Mouse (Mus musculus) gastrocnemius, postnatal 25 days (tissue): ENCODE results near the gene Tent5c. TPM values are rescaled to one million over a fixed set of nuclear protein-coding genes. Genes with fewer than 3 reads are reported as not detected.

Experiments used
- DNase-seq: peaks from one replicate; pipeline ENCODE4 v3.0.0; 2022
- long read RNA-seq, 2 experiments: library from polyadenylated mRNA; stranded (forward); transcript quantifications; one replicate each; pipeline ENCODE4 v2.0.0; 2021
- total RNA-seq, 2 experiments: library from RNA; stranded (reverse); gene quantifications; 1 replicate in 1 of 2; 2 replicates in 1 of 2; pipeline ENCODE4 v1.2.3; 2021

Tent5c gene
- 1 to 10 TPM; 3.3 to 6.1 TPM for total RNA-seq
- long read RNA-seq, experiment 1, partial matches to known transcripts: 0 of 1 reads
- long read RNA-seq, experiment 1, other reads (novel, unspliced or antisense): 1 of 1 reads
- long read RNA-seq, experiment 2, full-length matches to known transcripts: 1 of 2 reads
- long read RNA-seq, experiment 2, partial matches to known transcripts: 0 of 2 reads
- long read RNA-seq, experiment 2, other reads (novel, unspliced or antisense): 1 of 2 reads

- peak; percentile 93 for DNase-seq
Observed at GRCm38 (mm10) chr3:100489133-100490009, at the start of gene Tent5c. Gene Tent5c (minus strand): TSS chr3:100489324.

- no peak for DNase-seq
Observed at GRCm38 (mm10) chr3:100536686-100537085, 47.6 kb upstream of the Tent5c start.

GRCm38 (mm10) chr3:100535902-100536301 lies 46.8 kb upstream of the Tent5c start:
- DNase-seq: no peak

DNA sequence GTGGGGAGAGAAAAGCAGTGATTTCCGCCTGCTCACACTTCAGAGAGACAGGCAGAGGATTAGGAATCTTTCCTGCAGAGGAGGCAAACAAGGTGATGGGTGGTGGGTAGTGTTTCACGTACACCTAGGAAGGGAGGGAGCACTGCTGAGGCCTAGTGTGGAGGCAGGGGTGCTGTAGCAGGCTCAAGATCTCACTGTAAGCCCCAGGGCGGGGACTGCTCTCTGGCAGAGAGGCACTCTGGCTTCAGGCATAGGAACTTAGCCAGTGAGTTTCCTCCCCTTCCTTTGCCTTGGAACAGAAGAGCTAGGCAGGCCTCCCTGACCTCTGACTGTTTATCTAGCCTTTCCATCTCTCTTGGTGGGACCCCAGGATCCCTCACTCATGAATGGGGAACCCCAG lies 46.2 kb upstream of the Tent5c start:
- DNase-seq: no peak

GRCm38 (mm10) chr3:100534394-100534793 lies 45.3 kb upstream of the Tent5c start:
- DNase-seq: no peak

GRCm38 (mm10) chr3:100533429-100533828 lies 44.3 kb upstream of the Tent5c start:
- DNase-seq: no peak

GRCm38 (mm10) chr3:100530919-100531318 lies 41.8 kb upstream of the Tent5c start:
- DNase-seq: no peak

DNA sequence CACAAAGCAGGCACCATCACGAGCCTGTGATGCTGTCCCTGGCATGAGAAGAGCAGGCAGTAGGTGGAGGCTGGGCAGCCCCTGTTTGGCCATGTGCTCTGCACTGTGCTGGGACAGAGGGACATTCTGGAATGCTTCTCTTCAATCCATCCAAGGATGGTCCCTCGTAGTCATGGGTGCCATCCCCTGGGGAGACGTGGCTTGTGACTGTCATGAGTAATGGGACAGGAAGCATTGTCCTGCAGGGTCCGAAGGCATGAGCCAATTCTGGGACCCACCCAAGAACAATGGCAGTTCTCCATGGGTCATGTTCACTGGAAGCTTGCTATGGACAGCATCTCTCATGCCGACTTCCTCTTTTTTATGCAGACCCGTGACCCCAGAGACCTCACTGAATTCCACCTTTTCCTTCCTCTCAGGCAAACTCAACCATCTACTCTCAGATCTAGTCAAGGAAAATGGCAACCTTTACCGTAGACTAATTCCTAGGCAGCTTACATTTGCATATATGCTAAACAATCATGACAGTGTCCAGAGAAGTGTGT lies 41.2 kb upstream of the Tent5c start:
- no peak for DNase-seq

DNA sequence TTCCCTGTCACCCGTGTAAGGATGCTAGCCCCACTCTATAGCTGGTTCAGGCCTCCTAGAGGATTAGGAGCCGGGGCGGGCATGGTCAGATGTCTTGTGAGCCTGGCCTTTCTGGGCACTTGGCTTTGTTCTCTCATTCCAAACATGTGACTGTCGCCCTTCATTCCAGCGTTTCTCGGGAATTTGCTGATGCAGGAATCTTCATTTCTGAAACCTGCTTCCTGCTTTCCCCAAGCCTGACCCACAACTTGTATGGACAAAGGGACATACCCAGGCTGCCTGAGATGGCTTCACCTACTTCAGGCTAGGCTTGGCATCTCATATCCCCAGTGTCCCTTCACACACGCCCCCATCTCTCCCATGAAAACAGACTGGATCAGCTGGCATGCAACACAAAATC lies 33.5 kb upstream of the Tent5c start:
- DNase-seq: no peak

DNA sequence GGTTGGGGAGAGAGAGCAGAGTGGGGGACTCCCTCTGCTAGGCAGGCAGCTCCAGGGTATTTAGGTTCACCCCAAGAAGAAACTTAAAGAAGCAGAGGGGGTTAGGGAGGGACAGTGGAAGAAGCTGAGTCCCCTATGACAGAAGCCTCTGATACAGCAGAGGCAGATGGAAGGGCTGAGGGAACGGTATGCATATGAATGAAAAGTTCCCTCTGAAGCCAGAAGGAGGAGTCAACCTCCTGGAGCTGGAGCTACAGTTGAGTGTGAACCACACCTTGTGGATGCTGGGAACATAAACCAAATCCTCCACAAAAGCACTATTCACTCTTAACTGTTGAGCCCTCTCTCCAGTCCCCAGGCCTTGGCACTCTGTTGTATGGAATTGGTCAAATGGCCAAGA lies 32.5 kb upstream of the Tent5c start:
- no peak for DNase-seq

DNA sequence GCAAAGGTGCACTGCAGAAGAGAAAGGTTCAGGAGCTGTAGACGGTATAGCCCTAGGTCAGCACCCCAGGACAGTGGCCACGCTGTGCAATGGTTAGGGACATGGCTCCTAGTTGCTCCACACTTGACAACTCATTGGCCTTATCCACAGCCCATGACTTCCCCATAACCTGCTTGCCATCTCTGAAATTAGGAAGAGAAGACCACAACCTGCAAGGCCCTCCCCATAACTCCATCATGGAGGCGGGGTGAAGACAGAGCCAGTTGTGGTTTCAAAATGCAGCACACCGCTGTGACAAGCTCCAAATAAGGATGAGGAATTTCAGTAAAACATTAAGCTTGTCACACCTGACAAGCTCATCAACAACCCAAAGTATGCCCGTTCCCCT lies 26.6 kb upstream of the Tent5c start:
- no peak for DNase-seq

DNA sequence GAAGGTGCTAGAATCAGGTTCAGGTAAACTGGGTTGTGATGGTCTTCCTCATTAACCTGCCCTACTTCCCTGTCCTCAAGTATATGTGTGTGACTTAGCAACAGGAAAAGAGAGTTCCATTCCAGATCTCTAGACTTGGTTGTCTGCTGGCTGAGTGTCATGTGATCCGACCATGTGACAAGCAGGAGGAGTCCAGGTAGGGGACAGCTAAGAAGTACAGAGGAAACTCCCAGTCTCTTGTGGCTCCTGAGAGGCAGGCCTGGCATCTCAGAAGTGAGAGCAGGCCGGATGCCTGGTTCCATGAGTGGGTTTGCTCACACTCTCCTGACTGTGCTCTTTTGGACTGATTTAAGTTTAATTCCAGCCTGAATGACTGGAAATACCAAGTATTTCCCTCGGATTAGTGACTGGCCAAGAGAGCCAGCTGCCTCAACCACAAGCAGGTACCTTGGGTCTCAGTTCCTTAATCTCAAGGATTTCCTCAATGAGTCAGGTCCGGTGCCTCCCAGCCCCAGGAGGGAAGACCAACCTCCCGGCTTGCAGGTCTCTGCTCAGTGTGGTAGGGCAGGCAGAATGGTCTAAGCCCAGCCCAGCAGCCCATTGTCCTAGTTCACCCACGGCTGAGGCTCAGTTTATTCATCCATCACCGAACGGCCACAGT lies 26.1 kb upstream of the Tent5c start:
- no peak for DNase-seq

DNA sequence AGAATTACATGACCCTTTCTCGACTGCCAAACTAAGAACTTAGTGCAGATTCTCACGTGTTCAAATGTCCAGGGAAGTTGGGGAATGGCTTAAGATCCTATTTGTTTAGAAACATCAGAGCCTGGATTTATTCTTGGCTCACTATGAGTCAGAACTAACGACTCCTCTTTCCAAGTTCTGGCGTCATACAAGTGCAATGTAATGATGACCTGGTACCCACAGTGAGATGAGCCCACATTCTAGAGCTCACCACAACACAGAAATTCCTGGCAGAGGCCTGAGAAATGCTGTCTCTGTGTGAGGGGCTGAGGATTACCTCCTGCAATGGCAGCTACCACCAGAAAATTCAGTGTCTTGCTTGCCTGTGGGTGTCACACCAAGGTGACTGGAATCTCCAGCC lies 18.1 kb upstream of the Tent5c start:
- no peak for DNase-seq

DNA sequence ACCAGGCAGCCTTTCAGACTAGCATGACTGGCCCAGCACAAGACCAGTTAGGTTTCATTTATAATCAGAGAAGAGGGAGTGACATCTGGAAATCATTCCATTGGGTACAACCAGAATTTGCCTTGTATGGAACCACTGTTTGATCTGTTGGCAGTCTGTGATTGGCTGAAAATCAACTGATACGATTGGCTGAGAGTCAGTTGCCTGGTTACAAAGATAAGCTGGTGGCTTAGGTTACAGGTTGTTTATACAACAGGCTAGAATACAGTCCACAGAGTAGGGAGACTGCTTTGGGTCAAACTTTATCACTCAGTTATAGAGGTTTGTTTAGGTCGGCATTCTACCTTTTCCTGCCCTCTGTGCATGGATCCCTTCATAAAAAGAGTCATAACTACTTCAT lies 17.6 kb upstream of the Tent5c start:
- DNase-seq: no peak

DNA sequence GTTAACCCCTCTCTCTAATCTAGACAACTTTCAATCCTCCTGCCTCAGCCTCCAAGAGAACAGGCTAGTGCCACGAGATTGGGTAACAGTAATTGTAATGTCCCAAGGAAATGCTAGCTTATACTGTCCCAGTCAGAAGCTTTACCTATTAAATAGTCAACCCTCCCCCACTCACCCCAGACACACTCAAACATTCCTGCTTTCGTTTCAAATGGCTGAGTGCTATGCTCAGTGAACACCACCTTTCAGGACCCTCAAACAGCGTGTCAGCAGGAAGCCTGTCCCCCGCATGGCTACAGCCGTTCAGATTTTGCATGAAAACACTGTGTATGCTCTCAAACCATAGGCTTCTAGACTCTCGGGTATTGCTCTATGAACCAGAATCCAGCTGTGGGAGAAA lies 14.8 kb upstream of the Tent5c start:
- no peak for DNase-seq

DNA sequence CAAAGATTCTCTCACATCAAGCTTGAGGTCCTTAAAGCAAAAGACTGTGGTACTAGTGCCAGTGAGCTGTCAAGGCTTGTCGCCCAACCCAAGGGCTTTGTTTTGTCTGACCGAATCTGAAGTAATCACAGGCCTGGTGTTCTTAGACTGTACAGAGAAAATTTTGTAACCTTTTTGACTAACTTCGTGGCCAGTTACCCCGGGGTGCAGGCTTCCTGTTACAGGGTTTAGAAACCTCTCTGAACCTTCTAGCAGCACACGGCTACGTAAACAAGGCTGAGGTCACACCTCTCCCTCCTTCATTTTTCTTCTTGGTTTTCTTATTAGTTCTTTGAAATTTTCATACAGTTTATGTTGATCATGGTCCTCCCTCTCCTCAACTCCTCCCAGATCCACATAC lies 13.4 kb upstream of the Tent5c start:
- no peak for DNase-seq

DNA sequence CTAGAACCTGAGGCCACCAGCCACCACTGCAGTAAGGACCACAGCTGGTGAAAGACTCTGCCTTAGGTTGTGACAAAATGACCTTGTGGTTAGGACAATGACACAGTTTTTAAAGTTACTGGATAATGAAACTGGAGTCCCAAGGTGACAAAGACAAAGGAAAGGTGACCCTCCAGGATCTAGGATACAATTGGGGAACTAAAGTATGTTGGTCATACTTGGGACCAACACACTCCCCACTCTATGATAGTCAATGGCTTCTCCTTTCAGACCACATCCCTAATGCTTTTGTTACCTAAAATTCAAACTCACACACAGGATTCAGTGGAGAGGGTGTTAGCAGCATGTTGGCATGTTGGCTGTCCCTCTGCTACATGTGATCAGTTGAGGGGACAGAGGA lies 12.8 kb upstream of the Tent5c start:
- no peak for DNase-seq

DNA sequence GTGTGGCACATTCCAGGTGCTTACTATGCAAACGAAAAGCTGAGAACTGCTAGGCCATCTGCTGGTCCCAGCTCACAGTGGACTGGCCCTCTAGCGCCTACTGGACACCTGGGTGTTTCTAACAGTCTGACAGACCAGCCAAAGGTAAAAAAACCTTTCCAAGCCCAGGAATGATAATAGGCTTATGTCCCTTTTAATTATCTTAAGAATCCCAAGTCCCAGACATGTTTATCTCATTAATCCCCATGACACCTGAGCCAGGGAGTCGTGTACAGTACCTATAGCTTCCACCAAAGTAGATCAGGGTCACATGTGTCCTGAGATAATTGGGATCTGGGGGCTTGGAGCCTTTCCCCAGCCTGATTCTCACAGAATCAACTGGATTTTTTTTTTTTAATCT lies 7.0 kb upstream of the Tent5c start:
- DNase-seq: no peak

DNA sequence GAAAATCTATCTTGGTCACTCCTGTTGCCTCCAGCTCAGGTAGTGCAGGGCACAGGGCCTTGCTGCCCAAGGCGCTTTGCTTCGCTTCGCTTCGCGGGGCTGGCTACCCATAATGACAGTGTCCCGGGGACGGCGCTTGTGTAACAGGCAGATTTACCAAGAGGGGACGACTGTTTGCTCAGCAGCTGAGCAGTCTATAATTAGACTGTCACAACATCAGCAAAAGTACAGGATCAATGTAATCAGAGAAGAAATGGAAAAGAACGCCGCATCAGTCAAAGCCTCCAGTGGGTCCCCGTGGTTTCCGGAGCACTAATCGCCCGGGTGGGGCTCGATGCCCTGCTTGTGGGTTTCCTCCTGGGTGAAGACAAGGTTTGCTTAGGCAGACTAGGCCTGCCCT lies 6.3 kb upstream of the Tent5c start:
- no peak for DNase-seq

- DNase-seq: no peak
Observed at GRCm38 (mm10) chr3:100494912-100495311, 5.8 kb upstream of the Tent5c start.

DNA sequence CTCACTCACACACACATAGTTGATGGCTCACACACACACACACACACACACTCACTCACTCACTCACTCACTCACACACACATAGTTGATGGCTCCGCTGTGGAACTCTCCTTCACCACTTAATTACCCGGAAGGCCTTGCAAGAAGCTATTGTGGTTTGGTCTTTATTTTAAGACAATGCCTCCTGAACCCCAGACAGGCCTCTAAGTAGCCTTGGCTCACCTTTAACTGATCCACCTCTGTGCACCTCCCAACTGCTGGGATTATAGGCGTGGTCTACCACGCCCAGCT lies 831 bp upstream of the Tent5c start:
- no peak for DNase-seq

- DNase-seq: peak; percentile 73
Observed at GRCm38 (mm10) chr3:100488251-100489132, 632 bp downstream of the Tent5c start.
